Mouse (Mus musculus) spleen, adult 2 months (tissue): ENCODE results near the gene Grm4.

ENCODE experiments used
- CTCF ChIP-seq: fragments of 200-500 bp; IDR thresholded peaks from 2 replicates; pipeline ENCODE4 v1.5.1; 2011; ENCODE audit warnings: mild to moderate bottlenecking, inconsistent platforms; ENCODE audit not compliant: insufficient read depth, insufficient read length, insufficient replicate concordance; ENCODE audit errors: extremely low read depth
- POLR2A ChIP-seq: fragments of 200-500 bp; IDR thresholded peaks from 2 replicates; pipeline ENCODE4 v1.6.1; 2011; ENCODE audit warnings: low read depth, low read length, inconsistent platforms

DNA sequence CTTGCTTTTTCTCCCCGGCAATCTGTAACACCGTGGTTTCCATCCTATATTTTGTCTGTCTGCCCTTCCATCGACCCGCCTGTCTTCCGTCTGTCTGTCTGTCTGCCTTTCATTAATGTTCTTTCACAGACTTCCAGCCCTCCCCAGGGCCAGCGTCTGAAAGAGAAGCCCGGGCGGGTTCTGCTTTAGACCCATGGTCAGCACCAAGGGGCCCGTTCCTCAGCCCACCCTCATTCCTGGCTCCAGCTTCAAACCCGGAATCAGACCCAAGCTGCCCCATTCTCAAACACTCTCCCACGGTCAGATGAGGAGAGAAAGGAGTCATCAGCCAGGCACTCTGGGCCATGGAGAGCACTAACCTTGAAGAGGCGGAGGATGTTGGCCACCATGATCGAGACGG, 18.9 kb downstream of the Grm4 start:
- TF ChIP-seq POLR2A = no peak
- TF ChIP-seq CTCF = no peak
